Mouse (Mus musculus) limb, embryonic 14.5 days (tissue): ENCODE data around the gene Atoh8. TPM values are rescaled to one million over a fixed set of nuclear protein-coding genes. Genes with fewer than 3 reads are reported as not detected.
A peak's percentile ranks its signal among the peaks of the same experiment; 100 is the strongest.

Source experiments
- ATAC-seq: fragments of 200-750 bp; cut with Nextera tagmentation; 2 replicates; pipeline ENCODE4 v1.8.0; 2017; ENCODE audit warnings: low read depth, moderate number of reproducible peaks, moderate TSS enrichment; ENCODE audit not compliant: low FRiP score
- DNase-seq: peaks from one replicate; pipeline ENCODE4 v3.0.0-alpha.2; 2015; ENCODE audit warnings: low spot score
- H3K27ac ChIP-seq: fragments of 300-500 bp; sonication (generic); replicated peaks from 2 replicates; pipeline ENCODE4 v1.5.1; 2014; ENCODE audit warnings: low read depth, mild to moderate bottlenecking, low read length, moderate library complexity, mixed read lengths
- H3K27me3 ChIP-seq: fragments of 300-500 bp; sonication (generic); 2 replicates; pipeline ENCODE4 v1.6.1; 2014; ENCODE audit warnings: low read length, mixed read lengths; ENCODE audit not compliant: control insufficient read depth, insufficient read depth
- H3K36me3 ChIP-seq: fragments of 300-500 bp; sonication (generic); 2 replicates; pipeline ENCODE4 v1.6.1; 2014; ENCODE audit warnings: mild to moderate bottlenecking, low read length, moderate library complexity, mixed read lengths; ENCODE audit not compliant: control insufficient read depth, insufficient read depth
- H3K4me1 ChIP-seq: fragments of 300-500 bp; sonication (generic); 2 replicates; pipeline ENCODE4 v1.6.1; 2014; ENCODE audit warnings: antibody characterized with exemption, low read length, mixed read lengths; ENCODE audit not compliant: control insufficient read depth, insufficient read depth
- H3K4me2 ChIP-seq: fragments of 300-500 bp; sonication (generic); replicated peaks from 2 replicates; pipeline ENCODE4 v1.6.1; 2014; ENCODE audit warnings: low read depth, mild to moderate bottlenecking, low read length, moderate library complexity; ENCODE audit not compliant: severe bottlenecking
- H3K4me3 ChIP-seq: fragments of 300-500 bp; sonication (generic); replicated peaks from 2 replicates; pipeline ENCODE4 v1.5.1; 2014; ENCODE audit warnings: low read length
- H3K9ac ChIP-seq: fragments of 300-500 bp; sonication (generic); 2 replicates; pipeline ENCODE4 v1.6.1; 2014; ENCODE audit warnings: mild to moderate bottlenecking, low read depth, low read length, moderate library complexity; ENCODE audit not compliant: severe bottlenecking
- H3K9me3 ChIP-seq: fragments of 300-500 bp; sonication (generic); 2 replicates; pipeline ENCODE4 v1.6.1; 2016; ENCODE audit warnings: low read length; ENCODE audit not compliant: control insufficient read depth
- POLR2A ChIP-seq: fragments of 200-500 bp; IDR thresholded peaks from 2 replicates; pipeline ENCODE4 v1.8.0; 2012; ENCODE audit warnings: inconsistent platforms, mild to moderate bottlenecking, moderate library complexity, borderline replicate concordance; ENCODE audit not compliant: insufficient read depth, insufficient read length; ENCODE audit errors: extremely low read depth
- WGBS: fragments of 180-500 bp; shearing (Covaris S2); extraction: QIAGEN DNeasy Blood & Tissue Kit; methylation state at CpG from one replicate; pipeline ENCODE4 v1.1.7; 2014; 5-methylcytosine and 5-hydroxymethylcytosine counted together
- polyA plus RNA-seq, 2 experiments: library from polyadenylated mRNA; depleted of rRNA in 1 of 2; stranded (reverse) in 1 of 2; unstranded in 1 of 2; fragments of >200 nt; fragmentation: Nextera tagmentation in 1 of 2; extraction: Ambion mirVana in 1 of 2; gene quantifications; 2 replicates each; pipeline versions ENCODE4 v1.2.1 to v1.2.3; 2012 to 2014

Gene Atoh8
- polyA plus RNA-seq (2012; rRNA removed) (19.8 and 26.5 TPM in 2 replicates), polyA plus RNA-seq (2014; fragmentation: Nextera tagmentation; extraction: Ambion mirVana) (15.1 and 19.5 TPM in 2 replicates)

DNA sequence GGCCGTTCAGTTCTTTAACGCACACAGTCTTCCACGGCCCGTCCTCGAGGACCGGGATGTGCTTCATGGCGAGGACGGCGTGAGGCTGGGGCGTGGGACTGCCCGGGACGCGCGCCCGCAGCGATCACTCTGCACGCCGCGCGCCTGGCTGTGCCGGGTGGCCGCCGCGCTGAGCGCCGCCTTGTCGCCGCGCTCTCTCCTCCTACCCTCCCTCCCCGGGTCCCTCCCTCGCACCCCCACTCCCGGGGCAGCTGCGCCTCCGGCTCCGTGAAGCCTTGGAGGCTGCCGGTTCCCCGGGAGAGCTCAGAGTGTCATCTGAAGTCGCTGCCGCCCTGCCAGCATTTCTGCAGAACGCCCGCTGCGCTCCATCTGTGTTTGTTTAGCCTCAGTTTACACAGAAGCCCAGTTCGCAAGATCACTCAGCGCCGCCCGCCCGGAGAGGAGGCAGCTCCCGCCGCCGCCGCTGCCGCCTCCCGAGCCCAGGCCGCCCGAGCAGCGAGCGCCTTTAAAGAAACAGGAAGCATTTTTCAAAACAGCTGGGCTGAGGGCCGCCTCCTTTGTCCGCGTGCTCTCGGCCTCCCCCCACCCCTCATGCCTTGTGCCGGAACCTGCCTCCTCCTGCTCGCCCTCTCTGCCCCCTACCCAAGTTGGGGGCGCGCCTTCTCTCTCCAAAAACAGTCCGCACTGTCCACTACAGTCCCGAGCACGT is at the start of gene Atoh8:
Gene Atoh8 (minus strand): TSS at position 480 of the 709 bp plus-strand sequence.
- Histone ChIP-seq H3K9me3 (no peaks in the 10 kb centered on the region), H3K36me3 (no peaks in the 10 kb centered on the region), H3K9ac (peak within 1 kb of the TSS; percentile 66), H3K4me1 (peaks cover 42% of the 10 kb centered on the region), H3K4me2 (peak within 1 kb of the TSS; percentile 95), H3K27me3 (no peaks in the 10 kb centered on the region), H3K4me3 (peak within 1 kb of the TSS; percentile 76), H3K27ac (peak within 1 kb of the TSS; percentile 73)
- DNase-seq (peak; percentile 69), ATAC-seq (peak; percentile 68)
- TF ChIP-seq POLR2A = 0 out of 2 replicates have a peak, but pooled peaks have one; percentile 22
- WGBS = under 1% methylated on average over 57 of the region's 68 CpGs

GRCm38 (mm10) chr6:72283914-72284313 is 48.5 kb upstream of the Atoh8 start:
- DNase-seq (peak; percentile 44), ATAC-seq (no peak)
- Histone ChIP-seq H3K4me3 (no peak overlapping the region), H3K9me3 (no peaks in the 10 kb centered on the region), H3K9ac (no peak overlapping the region), H3K4me2 (no peak overlapping the region), H3K27ac (no peak overlapping the region), H3K4me1 (no peaks in the 10 kb centered on the region), H3K36me3 (no peaks in the 10 kb centered on the region), H3K27me3 (no peaks in the 10 kb centered on the region)
- TF ChIP-seq POLR2A = no peak
- WGBS = 12% methylated on average over 4 of the region's 4 CpGs

DNA sequence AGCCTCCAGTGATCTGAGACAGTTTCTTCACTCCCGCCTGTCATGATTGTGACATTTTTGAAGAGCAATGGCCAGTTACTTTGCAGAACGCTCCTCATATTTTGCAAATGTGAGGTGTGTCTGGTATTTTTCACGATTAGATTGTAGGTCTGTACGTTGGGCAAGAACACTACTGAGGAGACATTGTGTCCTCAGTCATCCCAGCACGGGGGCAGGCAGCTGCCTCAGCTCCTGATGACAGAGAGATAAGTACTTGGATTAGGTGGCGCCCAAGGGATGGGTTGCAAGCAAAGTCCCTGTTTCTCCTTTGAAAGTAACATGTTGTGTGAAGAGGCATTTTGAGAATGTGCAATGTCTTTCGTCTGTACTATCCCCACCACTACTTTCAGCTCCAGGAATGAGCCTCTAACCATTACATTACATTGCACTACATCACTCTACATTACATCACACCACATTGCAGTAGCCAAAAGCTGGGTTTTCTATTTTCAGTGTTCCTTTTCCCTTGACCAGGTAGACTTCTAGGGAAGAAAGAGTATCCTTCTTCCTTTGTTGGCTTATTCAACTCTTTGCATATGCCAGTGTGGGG is 45.1 kb upstream of the Atoh8 start:
- Histone ChIP-seq H3K9me3 (no peaks in the 10 kb centered on the region), H3K4me3 (no peak overlapping the region), H3K27ac (no peak overlapping the region), H3K9ac (no peak overlapping the region), H3K36me3 (no peaks in the 10 kb centered on the region), H3K4me1 (no peaks in the 10 kb centered on the region), H3K4me2 (no peak overlapping the region), H3K27me3 (no peaks in the 10 kb centered on the region)
- WGBS = 69% methylated on average over 7 of the region's 7 CpGs
- no peak for ATAC-seq
- DNase-seq = no peak
- no peak for TF ChIP-seq POLR2A

GRCm38 (mm10) chr6:72279505-72279904 is 44.1 kb upstream of the Atoh8 start:
- no peaks in the 10 kb centered on the region for H3K9me3 ChIP-seq
- no peak for ATAC-seq
- H3K36me3 ChIP-seq = no peaks in the 10 kb centered on the region
- H3K4me3 ChIP-seq = no peak overlapping the region
- no peak overlapping the region for H3K9ac ChIP-seq
- DNase-seq = no peak
- H3K27me3 ChIP-seq = no peaks in the 10 kb centered on the region
- 75% methylated on average over 7 of the region's 7 CpGs for WGBS
- TF ChIP-seq POLR2A = no peak
- no peak overlapping the region for H3K27ac ChIP-seq
- no peaks in the 10 kb centered on the region for H3K4me1 ChIP-seq
- no peak overlapping the region for H3K4me2 ChIP-seq

- Histone ChIP-seq H3K9me3 (no peaks in the 10 kb centered on the region), H3K27ac (no peak overlapping the region), H3K4me3 (no peak overlapping the region), H3K4me1 (no peaks in the 10 kb centered on the region), H3K9ac (no peak overlapping the region), H3K4me2 (no peak overlapping the region), H3K27me3 (no peaks in the 10 kb centered on the region), H3K36me3 (no peaks in the 10 kb centered on the region)
- ATAC-seq (no peak), DNase-seq (no peak)
- no peak for TF ChIP-seq POLR2A
- 69% methylated on average over 4 of the region's 4 CpGs for WGBS
These were observed 43.5 kb upstream of the Atoh8 start for GRCm38 (mm10) chr6:72278835-72279234.
